Mouse (Mus musculus): ENCODE measurements around the gene 1700125H20Rik.

DNA sequence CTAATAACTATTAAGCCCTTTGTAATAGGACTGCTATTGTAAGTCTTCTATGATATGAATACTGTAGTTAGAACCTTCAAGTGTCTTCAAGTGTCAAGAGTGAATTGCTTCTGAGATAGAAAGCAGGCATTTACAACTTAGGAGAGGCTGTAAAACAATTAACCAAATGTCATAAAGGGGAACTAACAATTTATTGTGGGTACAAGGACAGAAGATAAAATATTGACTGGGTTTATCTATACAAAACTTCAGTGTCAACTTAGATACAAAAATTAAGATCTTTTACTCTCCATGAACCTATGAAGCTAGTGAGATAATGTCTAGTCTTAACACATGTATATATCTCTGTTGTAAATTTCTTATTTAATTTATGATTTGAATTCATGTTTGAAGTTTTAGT lies 36.0 kb downstream of the 1700125H20Rik start:
- TF ChIP-seq CTCF (IDR thresholded peaks at IDR 0.05; ENCODE audit: borderline replicate concordance, extremely low read depth, insufficient read depth, insufficient read length) (no peak), POLR2A (IDR thresholded peaks at IDR 0.05; ENCODE audit: borderline replicate concordance, extremely low read depth, insufficient read depth, insufficient read length, poor library complexity, severe bottlenecking) (no peak)

Data from brain, embryonic 14.5 days (tissue).